Mouse (Mus musculus): Measurements from ENCODE around the gene Aff4.

GRCm38 (mm10) chr11:53463551-53464424 is 113.2 kb downstream of the Aff4 start:
- TF ChIP-seq CTCF (IDR thresholded peaks at IDR 0.05) (no peak), POLR2A (IDR thresholded peaks at IDR 0.05; ENCODE audit: insufficient read depth, low read depth, low read length) (no peak)

Data from heart, adult 2 months (tissue).